Mouse (Mus musculus): ENCODE data around the gene Irgc1.

DNA sequence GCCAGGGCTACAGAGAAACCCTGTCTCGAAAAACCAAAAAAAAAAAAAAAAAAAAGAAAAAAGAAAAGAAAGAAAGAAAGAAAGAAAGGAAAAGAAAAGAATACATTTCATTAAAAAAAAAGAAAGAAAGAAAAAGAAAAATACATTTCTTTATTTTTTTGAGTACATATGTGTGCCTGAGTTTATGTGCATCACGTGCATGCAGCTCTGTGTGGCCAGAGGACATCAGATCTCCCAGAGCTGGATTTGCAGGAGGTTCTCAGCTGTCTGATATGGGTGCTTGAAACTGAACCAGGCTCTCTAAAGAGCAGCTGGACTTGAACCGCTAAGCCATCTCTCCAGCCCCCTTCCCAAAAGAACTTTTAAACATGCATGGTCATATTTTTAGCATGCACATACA lies 58.0 kb downstream of the Irgc1 start:
- TF ChIP-seq POLR2A (IDR thresholded peaks at IDR 0.05; ENCODE audit: low read depth, low read length) (no peak), CTCF (IDR thresholded peaks at IDR 0.05; ENCODE audit: borderline replicate concordance, insufficient read depth, low read length) (no peak)

Data from embryonic fibroblast, embryonic 13.5 days (primary cell).